Mouse (Mus musculus) hindbrain, embryonic 11.5 days (tissue): ENCODE data around the gene Clrn3. TPM values are rescaled to one million over a fixed set of nuclear protein-coding genes. Genes with fewer than 3 reads are reported as not detected.

Experiments used
- ATAC-seq: fragments of 200-750 bp; cut with Nextera tagmentation; 2 replicates; pipeline ENCODE4 v1.8.0; 2017; ENCODE audit warnings: mild to moderate bottlenecking, moderate TSS enrichment, moderate library complexity; ENCODE audit not compliant: low FRiP score
- DNase-seq: peaks from one replicate; pipeline ENCODE4 v3.0.0-alpha.2; 2015; ENCODE audit warnings: low spot score
- H3K27ac ChIP-seq: fragments of 300-500 bp; sonication (generic); 2 replicates; pipeline ENCODE4 v1.5.1; 2014; ENCODE audit warnings: mild to moderate bottlenecking, low read depth, low read length
- H3K27me3 ChIP-seq: fragments of 300-500 bp; sonication (generic); 2 replicates; pipeline ENCODE4 v1.6.1; 2014; ENCODE audit warnings: mild to moderate bottlenecking, low read length, moderate library complexity, mixed read lengths; ENCODE audit not compliant: control insufficient read depth, insufficient read depth
- H3K36me3 ChIP-seq: fragments of 300-500 bp; sonication (generic); 2 replicates; pipeline ENCODE4 v1.6.1; 2014; ENCODE audit warnings: mild to moderate bottlenecking, low read length, moderate library complexity, mixed read lengths; ENCODE audit not compliant: control insufficient read depth, insufficient read depth
- H3K4me1 ChIP-seq: fragments of 300-500 bp; sonication (generic); replicated peaks from 2 replicates; pipeline ENCODE4 v1.6.1; 2014; ENCODE audit warnings: low read length, mixed read lengths; ENCODE audit not compliant: control insufficient read depth, insufficient read depth
- H3K4me2 ChIP-seq: fragments of 300-500 bp; sonication (generic); replicated peaks from 2 replicates; pipeline ENCODE4 v1.6.1; 2014; ENCODE audit warnings: mild to moderate bottlenecking, low read depth, low read length
- H3K4me3 ChIP-seq: fragments of 300-500 bp; sonication (generic); 2 replicates; pipeline ENCODE4 v1.5.1; 2014; ENCODE audit warnings: low read depth, low read length
- H3K9ac ChIP-seq: fragments of 300-500 bp; sonication (generic); 2 replicates; pipeline ENCODE4 v1.6.1; 2014; ENCODE audit warnings: low read depth, low read length
- H3K9me3 ChIP-seq: fragments of 300-500 bp; sonication (generic); 2 replicates; pipeline ENCODE4 v1.6.1; 2016; ENCODE audit warnings: low read length; ENCODE audit not compliant: control insufficient read depth
- WGBS: fragments of 180-500 bp; shearing (Covaris S2); extraction: QIAGEN DNeasy Blood & Tissue Kit; methylation state at CpG from one replicate; pipeline ENCODE4 v1.1.7; 2014; 5-methylcytosine and 5-hydroxymethylcytosine counted together
- polyA plus RNA-seq: library from polyadenylated mRNA; unstranded; fragments of >200 nt; fragmentation: Nextera tagmentation; extraction: Ambion mirVana; gene quantifications from 2 replicates; pipeline ENCODE4 v1.2.1, GENCODE M21; 2014

The Clrn3 gene
- polyA plus RNA-seq, 1 experiment from 2014 or later, result not detected

- H3K27ac ChIP-seq, result no peak overlapping the region
- H3K36me3 ChIP-seq, result no peaks in the 10 kb centered on the region
- H3K27me3 ChIP-seq, result no peaks in the 10 kb centered on the region
- H3K9ac ChIP-seq, result no peak overlapping the region
- 71% methylated on average over 1 of the region's 1 CpGs for WGBS
- DNase-seq, result no peak
- no peak overlapping the region for H3K4me2 ChIP-seq
- no peaks in the 10 kb centered on the region for H3K9me3 ChIP-seq
- ATAC-seq, result no peak
- no peaks in the 10 kb centered on the region for H3K4me1 ChIP-seq
- no peak overlapping the region for H3K4me3 ChIP-seq
Measured at GRCm38 (mm10) chr7:135560280-135560679, 31.8 kb upstream of the Clrn3 start.

DNA sequence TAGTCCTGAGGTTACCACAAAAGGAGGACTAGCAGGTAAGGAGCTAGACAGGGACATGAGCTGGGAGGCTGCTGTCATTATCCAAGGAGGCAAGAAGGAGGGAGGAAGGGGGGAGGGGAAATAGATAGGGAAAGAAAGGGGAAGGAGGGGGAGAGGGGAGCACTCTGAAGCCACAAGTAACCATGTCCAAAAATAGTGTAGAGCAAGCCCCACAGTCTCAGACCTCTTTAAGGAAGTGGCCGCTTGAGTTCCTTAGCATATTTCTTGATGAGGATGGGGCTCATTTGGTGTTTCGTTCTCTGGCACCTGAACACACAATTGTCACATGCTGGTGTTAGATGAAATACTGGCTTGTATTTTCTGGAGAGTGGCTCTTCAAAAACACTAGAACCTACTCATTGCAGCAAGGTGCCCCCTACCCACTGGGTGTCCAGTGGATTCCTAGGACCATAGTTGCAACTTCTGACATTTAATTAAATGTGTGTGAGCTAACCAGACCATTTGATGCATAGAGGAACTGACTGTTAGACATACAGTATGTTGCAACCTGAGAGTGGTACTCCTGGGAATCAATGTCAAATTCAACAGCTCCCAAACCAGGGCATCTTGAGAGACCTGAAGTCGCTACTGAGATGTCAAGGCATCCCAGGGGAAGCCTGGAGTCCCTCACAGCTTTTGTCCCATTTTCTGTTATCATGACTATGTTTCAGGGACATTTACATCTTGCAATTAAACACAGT lies 28.4 kb upstream of the Clrn3 start:
- no peak for DNase-seq
- Histone ChIP-seq H3K9me3 (no peaks in the 10 kb centered on the region), H3K36me3 (no peaks in the 10 kb centered on the region), H3K27me3 (no peaks in the 10 kb centered on the region), H3K27ac (no peak overlapping the region), H3K4me1 (no peaks in the 10 kb centered on the region), H3K4me3 (no peak overlapping the region), H3K9ac (no peak overlapping the region), H3K4me2 (no peak overlapping the region)
- ATAC-seq, result no peak
- WGBS, result 95% methylated on average over 3 of the region's 3 CpGs

GRCm38 (mm10) chr7:135553550-135553949 lies 25.1 kb upstream of the Clrn3 start:
- Histone ChIP-seq H3K27ac (no peak overlapping the region), H3K4me3 (no peak overlapping the region), H3K9ac (no peak overlapping the region), H3K27me3 (no peaks in the 10 kb centered on the region), H3K4me1 (peaks cover 4% of the 10 kb centered on the region; the same call in 1 of the 2 replicates), H3K9me3 (no peaks in the 10 kb centered on the region), H3K36me3 (no peaks in the 10 kb centered on the region), H3K4me2 (no peak overlapping the region)
- DNase-seq (no peak), ATAC-seq (no peak)
- WGBS, result 74% methylated on average over 3 of the region's 3 CpGs

DNA sequence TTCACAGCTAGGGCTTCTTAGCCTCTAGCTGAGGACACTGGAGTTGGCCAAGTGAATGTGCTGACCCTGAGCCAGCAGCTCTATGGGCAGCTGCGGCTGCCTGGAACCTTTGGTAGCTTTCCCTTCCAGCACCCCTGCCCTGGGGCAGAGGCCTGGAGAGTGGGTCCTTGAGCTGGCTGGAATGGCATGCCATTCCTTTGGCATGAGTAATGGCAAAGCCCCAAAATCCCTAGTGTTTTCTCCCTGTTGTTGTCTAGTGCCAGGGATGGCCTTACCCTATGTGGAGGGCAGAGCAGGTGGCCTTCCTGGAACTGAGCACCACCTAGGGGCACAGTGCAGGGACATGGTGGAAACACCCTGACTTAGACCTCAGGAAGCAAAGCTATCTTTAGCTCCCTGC lies 23.1 kb upstream of the Clrn3 start:
- Histone ChIP-seq H3K4me2 (no peak overlapping the region), H3K36me3 (no peaks in the 10 kb centered on the region), H3K4me1 (peaks cover 4% of the 10 kb centered on the region; the same call in 1 of the 2 replicates), H3K27ac (no peak overlapping the region), H3K4me3 (no peak overlapping the region), H3K27me3 (no peaks in the 10 kb centered on the region), H3K9me3 (no peaks in the 10 kb centered on the region), H3K9ac (no peak overlapping the region)
- DNase-seq, result no peak
- 83% methylated on average over 1 of the region's 1 CpGs for WGBS
- no peak for ATAC-seq

DNA sequence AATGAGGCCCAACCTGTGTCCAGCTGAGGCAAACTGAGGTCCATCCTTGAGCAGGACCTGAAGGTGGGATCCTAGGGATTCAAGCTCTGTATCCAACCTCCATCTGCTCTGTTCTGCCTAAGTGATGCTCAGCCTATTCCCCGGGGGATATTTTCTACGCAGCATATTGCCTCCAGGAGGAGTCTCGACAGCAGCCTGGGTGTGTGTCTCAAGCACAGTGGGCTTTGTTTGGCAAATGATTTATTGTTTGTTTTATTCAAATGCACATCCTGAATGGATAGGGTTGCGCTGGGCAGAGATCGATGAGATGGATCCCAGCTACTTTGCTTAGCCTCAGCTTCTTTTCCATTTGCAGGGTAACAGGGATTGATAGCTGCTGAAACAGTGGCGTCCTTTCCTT lies 20.0 kb upstream of the Clrn3 start:
- Histone ChIP-seq H3K4me3 (no peak overlapping the region), H3K9me3 (no peaks in the 10 kb centered on the region), H3K36me3 (no peaks in the 10 kb centered on the region), H3K4me2 (no peak overlapping the region), H3K4me1 (peaks cover 4% of the 10 kb centered on the region; the same call in 1 of the 2 replicates), H3K27ac (0 out of 2 replicates have a peak overlapping the region, but pooled peaks have one; percentile 36), H3K27me3 (no peaks in the 10 kb centered on the region), H3K9ac (no peak overlapping the region)
- ATAC-seq (peak; percentile 51), DNase-seq (peak; percentile 47)
- 44% methylated on average over 6 of the region's 6 CpGs for WGBS

- Histone ChIP-seq H3K9me3 (no peaks in the 10 kb centered on the region), H3K4me3 (no peak overlapping the region), H3K27ac (no peak overlapping the region), H3K36me3 (no peaks in the 10 kb centered on the region), H3K27me3 (no peaks in the 10 kb centered on the region), H3K4me2 (no peak overlapping the region), H3K9ac (no peak overlapping the region), H3K4me1 (peaks cover 4% of the 10 kb centered on the region; the same call in 1 of the 2 replicates)
- ATAC-seq (no peak), DNase-seq (no peak)
- 54% methylated on average over 5 of the region's 5 CpGs for WGBS
Measured at GRCm38 (mm10) chr7:135546530-135546929, 18.1 kb upstream of the Clrn3 start.

DNA sequence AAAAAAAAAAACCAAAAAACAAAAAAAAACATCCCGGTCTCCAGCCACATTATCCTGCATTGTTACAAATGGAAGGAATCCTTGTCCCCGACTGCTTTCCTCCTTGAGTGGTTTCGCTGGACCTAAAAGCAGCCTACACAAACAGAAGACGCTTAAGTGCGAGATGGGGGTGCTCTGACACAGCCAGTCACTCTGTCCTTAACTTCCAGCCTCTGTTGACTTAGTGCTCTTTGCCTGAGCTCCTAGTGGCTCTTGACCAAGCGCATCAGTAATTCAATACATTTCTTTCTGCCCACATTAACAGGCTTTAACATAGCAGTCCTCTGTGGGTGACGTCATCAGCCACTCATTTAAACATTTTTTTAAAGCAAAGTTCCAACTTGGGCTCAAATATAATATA lies 17.5 kb upstream of the Clrn3 start:
- ATAC-seq (no peak), DNase-seq (no peak)
- no peaks in the 10 kb centered on the region for H3K27me3 ChIP-seq
- H3K9me3 ChIP-seq, result no peaks in the 10 kb centered on the region
- no peak overlapping the region for H3K9ac ChIP-seq
- H3K27ac ChIP-seq, result no peak overlapping the region
- H3K36me3 ChIP-seq, result no peaks in the 10 kb centered on the region
- no peak overlapping the region for H3K4me2 ChIP-seq
- H3K4me1 ChIP-seq, result peaks cover 4% of the 10 kb centered on the region; the same call in 1 of the 2 replicates
- 69% methylated on average over 7 of the region's 7 CpGs for WGBS
- no peak overlapping the region for H3K4me3 ChIP-seq

DNA sequence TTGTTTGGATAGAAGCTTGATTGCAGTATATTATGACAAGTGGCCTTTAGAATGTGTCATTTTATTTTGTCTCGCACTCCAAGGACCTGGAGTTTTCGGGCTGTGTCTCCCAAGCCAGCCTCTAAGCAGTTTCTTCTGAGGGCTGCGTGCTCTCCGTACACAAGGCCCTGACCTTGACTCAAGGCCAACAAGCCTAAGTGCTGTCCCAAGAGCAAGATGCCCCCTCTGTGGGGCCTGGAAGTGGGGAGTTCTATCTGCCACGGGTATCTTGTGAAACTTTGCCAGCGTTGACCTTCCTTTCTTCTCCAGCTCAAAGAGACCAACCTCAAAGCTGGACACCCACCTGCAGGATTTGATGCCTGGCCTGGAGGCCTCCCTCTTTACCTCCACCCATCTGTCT lies 15.9 kb upstream of the Clrn3 start:
- Histone ChIP-seq H3K4me2 (no peak overlapping the region), H3K27me3 (no peaks in the 10 kb centered on the region; the same call in 1 of the 2 replicates), H3K4me1 (peaks cover 4% of the 10 kb centered on the region; the same call in 1 of the 2 replicates), H3K9me3 (no peaks in the 10 kb centered on the region), H3K36me3 (no peaks in the 10 kb centered on the region), H3K4me3 (no peak overlapping the region), H3K9ac (no peak overlapping the region), H3K27ac (no peak overlapping the region)
- DNase-seq (no peak), ATAC-seq (no peak)
- 92% methylated on average over 6 of the region's 6 CpGs for WGBS

DNA sequence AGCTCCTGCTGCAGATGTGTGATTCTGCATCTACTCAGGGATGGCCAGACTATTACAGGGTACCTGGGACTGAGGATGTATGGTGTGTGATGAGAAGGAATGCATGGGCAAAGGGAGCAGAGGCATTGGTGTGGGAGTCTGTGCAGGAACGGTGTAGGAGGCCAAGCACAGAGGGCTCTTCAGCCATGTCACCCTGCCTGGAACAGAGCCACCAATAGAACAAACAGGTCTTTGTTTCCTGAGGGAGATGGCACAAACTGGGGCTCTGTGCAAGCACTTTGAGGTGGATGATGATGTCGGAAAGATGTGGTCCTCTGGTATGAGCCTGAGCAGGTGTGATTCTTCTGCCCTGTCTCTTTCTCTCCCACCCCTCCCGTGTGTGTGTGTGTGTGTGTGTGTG lies 14.6 kb upstream of the Clrn3 start:
- ATAC-seq (no peak), DNase-seq (no peak)
- H3K4me3 ChIP-seq, result no peak overlapping the region
- no peaks in the 10 kb centered on the region for H3K9me3 ChIP-seq
- no peak overlapping the region for H3K4me2 ChIP-seq
- no peaks in the 10 kb centered on the region for H3K36me3 ChIP-seq
- peaks cover 12% of the 10 kb centered on the region for H3K27me3 ChIP-seq
- 69% methylated on average over 2 of the region's 3 CpGs for WGBS
- no peak overlapping the region for H3K9ac ChIP-seq
- no peaks in the 10 kb centered on the region for H3K4me1 ChIP-seq
- no peak overlapping the region for H3K27ac ChIP-seq
